Mouse (Mus musculus) urinary bladder, adult 2 months (tissue): ENCODE data around the gene Tmem94. TPM values are rescaled to one million over a fixed set of nuclear protein-coding genes. Genes with fewer than 3 reads are reported as not detected.
A peak's percentile ranks its signal among the peaks of the same experiment; 100 is the strongest.
"Not testable (repeated sequence)": the region's sequence is repeated elsewhere in the genome, so short reads cannot be mapped to it uniquely, and the experiment has no call there.

Experiments
- DNase-seq: peaks from one replicate; pipeline ENCODE4 v3.0.0; 2022; ENCODE audit warnings: low spot score
- polyA plus RNA-seq: library from polyadenylated mRNA; depleted of rRNA; stranded (reverse); fragments of >200 nt; gene quantifications from 2 replicates; pipeline ENCODE4 v1.2.3, GENCODE M21; 2012; rRNA removed

The Tmem94 gene
- polyA plus RNA-seq: 20.8 and 25.9 TPM in 2 replicates

DNA sequence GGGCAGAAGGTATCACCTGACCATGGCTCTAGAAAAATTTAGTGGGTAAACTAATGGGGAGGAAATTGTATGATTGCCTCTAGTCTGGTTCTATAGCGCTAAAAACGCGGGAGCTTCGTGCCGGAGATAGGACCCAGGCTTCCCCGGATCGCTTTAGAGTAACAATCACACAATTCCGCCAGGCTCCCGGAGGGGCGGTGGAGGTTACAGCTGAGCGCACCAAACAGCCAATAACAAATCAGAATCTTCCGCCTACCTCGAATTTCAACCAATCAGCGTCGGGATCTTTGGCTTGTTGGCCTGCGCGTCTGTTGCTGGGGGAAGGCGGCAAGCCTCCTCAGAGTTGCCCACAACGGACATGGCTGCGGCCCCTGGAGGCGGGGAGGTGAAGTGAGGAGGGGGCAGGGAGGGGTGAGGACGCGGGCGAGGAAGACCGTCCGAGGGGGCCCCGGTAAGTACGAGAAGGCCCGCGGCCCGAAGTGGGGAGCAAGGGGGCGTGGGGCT is at the start of gene Tmem94:
Gene Tmem94 (plus strand): TSS at position 331 of the 504 bp plus-strand sequence.
- peak; percentile 93 for DNase-seq

DNA sequence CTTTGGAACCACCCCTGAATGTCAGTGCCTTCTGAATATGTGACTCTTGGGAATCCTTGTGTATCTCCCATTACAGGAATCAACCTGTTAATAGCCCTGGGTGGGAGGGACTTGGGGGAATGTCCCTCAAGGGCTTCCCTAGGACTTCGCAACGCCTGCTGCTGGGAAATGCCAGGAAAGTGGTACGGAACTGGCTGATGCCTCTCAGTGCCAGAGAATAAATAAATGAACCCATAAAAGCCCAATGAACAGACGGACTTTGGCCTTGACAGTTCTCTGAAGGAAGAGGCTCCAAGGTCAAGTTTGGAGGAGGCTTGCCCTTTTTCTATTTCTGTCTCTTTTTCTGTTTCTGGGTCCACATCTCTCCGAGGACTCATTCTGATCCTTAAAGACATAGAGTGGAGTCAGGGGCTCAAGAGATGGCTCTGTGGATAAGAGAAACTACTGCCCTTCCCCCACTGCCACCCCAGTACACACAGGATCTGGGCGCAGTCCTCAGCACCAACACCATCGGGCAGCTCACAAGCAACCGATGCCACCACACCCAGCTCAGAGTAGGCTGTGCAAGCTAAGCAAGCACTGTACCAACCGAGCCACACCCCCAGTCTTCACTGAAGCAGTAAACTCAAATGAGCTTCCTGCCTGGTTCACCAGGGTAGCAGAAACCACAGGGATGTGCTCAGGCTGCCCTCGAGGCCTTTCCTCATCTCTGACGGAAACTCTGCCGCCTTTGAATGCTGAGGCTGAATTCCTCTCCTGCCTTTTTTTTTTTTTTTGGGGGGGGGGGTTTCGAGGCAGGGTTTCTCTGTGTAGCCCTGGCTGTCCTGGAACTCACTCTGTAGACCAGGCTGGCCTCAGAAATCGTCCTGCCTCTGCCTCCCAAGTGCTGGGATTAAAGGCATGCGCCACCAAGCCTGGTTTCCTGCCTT is 48.6 kb upstream of the Tmem94 start:
- no peak for DNase-seq

DNA sequence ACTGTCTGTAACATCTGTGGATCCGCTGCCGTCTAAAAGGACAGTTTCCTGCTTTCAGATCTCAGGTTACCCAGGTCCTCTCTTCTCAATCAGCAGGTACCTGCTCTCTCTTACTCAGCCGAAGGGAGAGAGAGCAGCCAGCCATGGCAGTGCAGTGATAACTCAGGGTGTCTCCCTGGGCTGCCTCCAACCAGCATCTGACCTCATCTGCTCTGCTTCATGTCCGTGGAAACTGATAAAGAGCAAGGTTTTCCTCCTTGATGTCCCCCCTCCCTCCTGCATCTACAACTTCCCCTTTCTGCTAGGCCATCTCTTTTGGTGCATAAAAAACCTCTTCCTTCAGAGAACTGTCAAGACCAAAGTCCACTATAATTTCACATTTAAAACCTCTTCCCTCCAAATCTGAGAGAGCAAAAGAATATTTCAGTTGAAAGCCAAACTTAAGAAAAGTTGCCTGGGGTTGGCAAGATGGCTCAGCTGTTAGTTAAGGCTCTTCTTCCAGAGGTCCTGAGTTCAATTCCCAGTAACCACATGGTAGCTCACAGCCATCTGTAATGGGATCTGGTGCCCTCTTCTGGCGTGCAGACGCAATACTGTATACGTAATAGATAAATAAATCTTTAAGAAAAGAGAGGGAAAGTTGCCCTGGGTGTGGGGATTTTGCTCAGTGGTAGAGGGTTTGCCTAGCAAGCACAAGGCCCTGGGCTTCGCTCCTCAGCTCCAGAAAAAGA is 47.4 kb upstream of the Tmem94 start:
- DNase-seq: no peak

DNA sequence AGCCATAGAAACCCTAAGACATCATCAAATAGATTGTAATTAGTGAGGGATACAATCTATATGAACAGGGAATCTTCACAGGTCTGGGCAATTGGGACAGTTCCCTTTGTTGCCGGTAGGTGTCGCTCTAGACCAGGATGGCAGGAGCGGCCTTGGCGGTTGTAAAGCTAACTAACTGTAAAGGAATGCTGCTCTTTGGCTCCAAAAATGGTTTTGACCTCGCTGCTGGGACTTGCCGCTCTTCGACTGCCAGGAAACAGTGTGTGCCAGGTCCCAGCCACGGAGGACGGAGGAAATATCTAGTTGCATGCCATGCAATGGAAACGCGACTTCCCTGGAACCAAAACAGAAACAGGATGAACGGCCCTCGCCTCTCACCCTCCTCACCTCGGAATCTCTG is 42.6 kb upstream of the Tmem94 start:
- DNase-seq: peak; percentile 66

DNA sequence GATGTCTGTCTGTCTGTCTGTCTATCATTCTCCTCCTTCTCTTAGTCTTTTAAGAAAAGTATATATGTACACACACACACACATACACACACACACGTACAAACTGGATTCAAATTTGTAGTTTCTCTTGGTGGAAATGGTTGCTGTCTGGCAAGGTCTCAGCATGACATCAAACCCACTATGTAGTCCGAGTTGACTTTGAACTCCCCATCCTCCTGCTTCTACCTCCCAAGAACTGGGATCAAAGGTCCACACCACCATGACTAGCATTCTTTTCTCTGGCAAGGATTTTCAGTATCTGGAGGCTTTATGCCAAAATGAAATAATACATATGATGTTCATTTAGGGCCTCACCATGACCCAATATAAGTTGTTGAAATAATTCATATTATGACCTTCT is 42.0 kb upstream of the Tmem94 start:
- no peak for DNase-seq

DNA sequence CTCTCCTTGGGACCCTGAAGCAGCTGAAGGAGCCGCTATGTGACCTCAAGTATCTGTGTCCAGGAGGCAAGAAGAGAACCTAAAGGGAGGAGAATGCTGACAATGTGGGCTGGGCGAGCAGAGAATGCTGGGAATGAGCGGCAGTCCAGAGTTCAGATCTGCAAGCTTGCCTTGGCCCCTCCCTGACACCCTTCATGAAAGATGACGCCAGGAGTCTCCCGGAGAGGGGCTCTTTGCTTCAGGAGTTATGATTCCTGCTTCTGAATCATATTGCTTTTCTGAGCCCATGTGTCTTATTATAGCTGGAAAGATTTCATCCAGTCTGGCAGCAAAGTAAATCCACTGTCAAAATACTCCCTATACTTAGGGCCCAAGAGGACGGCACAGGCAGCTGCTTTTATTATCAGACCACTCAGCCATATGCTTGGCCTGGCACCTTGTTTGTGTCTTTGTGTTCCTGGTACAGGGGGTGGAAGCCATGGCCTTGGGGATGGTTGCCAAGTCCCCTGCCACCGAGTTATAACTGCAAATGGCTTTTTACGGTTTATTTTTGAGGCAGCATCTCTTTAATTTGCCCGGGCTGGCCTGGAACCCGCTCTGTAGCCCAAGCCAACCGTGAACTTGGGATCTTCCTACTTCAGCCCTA is 31.1 kb upstream of the Tmem94 start:
- DNase-seq: no peak

DNA sequence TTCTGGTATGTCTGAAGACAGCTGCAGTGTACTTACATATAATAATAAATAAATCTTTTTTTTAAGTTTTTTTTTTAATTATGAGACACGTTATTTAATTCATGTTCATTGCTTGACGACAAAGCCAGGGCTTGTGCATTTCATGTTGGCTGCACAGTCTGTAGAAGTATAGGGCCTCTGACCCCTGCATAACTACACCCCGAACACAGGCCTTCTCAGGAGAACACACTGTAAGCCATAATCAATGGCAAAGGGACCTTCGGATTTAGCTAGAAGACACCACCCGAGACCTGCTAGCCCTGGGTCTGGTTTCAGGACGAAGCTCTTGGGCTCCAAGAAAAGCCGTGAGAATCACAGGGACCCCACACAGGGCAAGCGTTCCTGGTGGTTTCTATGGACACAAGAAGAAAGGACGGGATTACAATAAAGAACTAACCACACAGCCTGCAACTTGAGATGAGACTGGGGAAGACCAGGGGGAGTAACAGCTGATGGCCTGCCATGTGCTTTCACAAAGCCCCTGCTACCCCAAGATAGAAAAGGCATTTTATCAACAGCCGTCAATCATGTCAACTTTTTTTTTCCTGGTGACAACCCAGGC is 27.5 kb upstream of the Tmem94 start:
- DNase-seq: no peak

DNA sequence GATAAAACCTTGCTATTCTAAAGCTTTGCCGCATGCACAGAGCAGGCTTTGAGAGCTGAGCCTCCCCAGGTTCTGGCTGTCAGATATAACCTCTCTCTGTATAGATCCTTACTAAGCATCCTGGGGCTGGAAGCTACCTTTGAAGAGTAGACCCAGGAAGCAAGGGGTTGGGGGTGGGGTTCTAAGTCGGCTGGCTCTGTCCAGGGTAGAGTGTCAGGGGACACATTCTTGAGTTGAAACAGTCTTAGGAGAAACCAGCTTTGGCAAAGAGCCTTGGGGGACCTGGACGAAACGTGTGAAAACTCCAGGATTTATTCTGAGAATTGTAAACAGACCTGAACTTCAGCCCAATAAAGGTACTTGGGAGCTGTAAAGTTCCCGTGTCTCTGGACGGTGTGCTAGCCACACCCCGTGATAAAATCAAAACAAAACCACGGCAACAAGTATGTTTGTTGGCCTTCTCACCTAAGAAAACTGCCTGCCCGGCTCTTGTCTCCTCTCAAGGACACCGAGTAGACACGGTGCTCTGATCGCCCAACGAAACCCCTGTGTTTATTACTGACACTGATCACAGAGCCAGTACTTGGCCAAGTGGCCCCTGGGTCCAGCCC is 26.9 kb upstream of the Tmem94 start:
- DNase-seq: no peak

DNA sequence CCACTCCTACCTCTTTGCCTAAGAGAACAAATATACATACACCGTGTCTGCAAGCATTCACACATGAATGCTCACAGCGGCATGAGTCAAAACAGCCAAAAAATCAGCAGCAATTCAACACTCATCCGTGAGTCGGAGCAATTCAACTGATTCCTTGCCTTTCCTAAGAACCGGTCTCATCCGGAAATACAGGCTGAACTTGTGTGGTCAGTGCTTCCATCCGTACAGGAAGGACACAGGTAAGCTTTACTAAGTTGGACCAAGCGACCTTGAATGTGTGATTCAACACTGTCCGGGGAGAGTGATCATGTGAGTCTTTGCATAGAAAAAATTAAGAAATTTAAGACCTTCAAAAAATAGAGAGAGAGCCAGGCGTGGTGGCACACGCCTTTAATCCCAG is 24.2 kb upstream of the Tmem94 start:
- no peak for DNase-seq

DNA sequence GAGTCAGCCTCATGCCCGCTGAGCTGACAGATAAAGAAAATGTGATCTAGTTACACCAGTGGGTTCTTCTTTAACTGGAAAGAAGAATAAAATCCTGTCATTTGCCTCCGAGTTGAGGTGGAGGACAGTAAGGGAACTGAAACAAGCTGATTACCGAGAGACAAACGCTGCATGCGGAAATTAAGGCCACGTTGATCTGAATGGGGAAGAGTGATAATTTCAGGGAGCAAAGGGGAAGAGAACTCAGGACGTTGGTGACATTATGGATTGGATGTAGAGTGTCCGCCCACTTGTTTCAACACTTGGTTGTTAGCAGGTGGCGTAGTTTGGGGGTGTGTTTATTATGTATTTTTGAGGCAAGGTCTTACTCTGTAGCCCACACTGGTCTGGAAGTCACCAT is 22.3 kb upstream of the Tmem94 start:
- no peak for DNase-seq

DNA sequence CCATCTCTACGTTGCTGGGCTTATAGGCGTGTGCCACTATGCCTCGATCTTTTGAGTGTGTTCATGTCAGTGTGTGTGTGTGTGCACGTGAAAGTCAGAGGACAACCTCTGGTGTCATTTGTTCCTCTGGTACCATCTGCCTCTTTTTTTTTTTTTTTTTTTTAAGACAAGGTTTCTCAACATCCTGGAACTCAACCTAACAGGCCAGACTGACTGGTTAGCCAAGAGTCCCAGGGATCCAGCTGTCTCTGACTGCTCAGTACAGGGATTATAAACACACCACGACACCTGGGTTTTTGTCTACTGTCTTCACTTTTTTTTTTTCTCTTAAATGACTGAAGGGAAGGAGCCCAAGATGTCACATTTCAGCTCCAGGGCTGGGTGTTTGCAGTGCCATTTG is 20.8 kb upstream of the Tmem94 start:
- no peak for DNase-seq

DNA sequence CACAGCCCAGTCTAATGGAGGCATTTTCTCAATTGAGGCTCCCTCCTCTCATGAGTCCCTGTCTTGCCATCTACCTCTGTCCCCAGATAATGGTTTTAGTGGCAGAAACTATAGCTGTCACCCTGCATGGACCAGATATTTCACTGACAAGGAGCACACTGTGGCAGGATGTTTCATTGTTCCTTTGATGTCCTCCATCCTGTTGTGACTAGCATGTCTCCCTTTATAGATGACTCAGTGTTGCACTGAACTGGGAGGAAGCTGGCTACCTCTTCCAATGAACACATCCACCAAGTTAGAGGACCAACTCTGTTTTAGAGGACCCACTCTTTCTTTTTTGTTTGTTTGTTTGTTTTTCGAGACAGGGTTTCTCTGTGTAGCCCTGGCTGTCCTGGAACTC is 19.1 kb upstream of the Tmem94 start:
- DNase-seq: no peak

DNA sequence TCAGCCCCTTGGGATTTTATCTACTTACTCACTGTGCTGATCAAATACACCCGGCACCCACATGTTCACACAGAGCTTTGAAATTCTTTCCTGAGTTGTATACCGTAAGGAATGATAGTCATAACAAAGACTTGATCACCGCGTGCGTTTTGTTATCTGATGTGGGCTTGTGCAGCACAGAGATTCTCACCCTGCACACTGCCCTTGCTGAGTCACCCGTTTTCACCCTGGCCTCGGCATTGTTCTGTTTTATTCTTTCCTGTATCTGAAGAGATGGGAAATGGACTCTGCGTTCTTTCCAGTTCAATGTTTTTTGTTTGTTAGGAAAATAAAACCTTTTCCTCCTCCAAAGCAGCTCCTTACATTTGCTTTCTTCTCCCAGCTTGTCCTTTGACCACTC is 18.5 kb upstream of the Tmem94 start:
- no peak for DNase-seq

DNA sequence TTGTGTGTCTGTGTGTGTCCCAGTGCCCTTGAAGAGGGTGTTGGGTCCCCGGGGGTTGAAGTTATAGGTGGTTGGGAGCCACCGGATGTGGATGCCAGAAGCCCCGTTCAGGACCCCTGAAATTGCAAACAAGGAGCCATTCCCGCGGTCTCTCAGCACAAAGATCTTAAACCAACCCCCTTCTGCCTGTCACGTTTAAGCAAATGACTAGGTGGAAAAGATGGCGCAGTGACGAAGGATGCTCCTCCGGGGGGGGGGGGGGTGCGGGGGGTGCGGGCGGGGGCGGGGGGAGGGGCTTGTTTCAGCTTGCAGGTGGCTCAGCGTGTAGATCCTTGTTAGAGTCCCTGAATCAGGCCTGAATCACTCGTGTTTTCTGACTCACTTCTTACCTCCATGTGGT is 17.9 kb upstream of the Tmem94 start:
- DNase-seq: no peak

DNA sequence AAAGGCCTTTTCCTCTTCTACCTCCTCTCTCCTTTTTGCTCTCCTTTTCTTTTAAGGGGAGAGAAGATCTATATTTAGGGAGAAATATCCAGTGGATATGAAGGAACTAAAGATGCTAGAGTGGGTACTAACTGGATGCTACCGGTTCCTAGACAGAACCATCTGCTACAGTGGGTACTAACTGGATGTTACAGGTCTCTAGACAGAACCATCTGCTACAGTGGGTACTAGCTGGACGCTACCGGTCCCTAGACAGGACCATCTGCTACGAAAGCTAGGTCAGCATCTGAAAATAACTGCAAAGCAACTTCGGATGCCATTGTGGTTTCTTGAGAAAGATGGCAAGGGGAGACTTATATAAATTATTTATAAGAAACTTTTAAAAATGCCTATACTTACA is 15.4 kb upstream of the Tmem94 start:
- no peak for DNase-seq

DNA sequence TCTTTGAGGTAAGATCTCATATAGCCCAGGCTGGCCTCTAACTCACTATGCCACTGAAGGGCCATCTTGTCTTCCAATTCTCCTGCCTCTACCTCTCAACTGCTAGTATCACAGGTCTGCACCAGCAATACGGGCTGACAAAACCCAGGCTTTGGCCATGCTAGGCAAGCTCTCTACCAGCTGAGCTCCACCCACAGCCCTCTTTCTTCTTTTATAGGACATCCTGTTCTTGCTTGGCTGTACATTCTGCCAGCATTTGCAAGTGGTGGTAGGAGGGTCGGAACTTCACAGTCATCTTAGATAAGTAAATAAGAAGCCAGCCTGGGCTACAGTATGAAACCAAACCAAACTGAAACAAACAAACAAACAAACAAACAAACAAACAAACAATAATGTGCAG is 13.5 kb upstream of the Tmem94 start:
- DNase-seq: no peak

DNA sequence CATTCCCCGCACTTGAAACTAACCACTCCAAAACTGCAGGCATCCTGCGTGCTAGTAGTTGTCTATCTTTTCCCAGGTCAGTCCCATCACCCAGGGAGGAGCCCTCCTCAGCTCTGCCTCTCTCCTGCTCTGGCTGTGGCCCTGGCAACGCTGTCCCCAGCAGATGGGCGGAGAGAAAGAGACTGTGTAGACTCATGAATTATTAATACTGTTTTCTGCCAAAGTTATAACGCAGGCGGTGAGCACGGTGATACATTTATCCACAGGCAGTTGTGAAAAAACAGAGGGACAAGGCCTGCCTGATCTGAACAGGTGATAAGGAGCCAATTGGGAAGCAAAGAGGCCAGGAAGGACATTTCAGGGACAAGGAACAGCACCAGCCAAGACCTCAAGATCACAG is 12.6 kb upstream of the Tmem94 start:
- no peak for DNase-seq

DNA sequence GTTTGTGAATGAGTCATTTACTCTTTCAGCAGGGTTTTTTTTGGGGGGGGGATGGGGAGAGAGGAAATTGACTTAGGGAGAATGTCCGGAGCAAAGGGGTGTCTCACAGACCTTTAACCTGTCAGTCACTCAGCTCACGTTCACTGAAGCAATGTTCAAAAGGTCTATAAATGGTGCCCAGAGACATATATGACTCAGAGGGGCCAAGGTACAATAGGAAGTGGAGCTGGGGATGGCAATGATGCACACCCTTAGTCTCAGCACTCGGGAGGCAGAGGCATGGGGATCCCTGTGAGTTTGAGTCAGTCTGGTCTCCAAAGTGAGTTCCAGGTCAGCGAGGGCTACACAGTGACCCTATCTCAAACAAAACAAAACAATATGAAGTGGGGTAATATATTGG is 11.7 kb upstream of the Tmem94 start:
- DNase-seq: no peak

DNA sequence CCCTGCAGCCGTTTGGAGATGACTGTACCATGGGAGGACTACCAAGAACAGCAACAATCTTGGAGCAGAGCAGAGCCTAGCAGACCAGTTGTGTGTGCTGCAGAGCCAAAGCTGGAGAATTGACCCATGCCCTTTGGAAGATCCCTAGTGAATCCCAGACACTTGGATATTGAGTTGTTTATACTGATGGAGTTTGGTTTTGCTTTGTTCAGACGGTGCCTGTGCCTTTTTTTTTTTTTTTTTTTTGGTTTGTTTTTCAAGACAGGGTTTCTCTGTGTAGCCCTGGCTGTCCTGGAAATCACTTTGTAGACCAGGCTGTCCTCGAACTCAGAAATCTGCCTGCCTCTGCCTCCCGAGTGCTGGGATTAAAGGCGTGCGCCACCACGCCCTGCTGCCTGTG is 3.1 kb upstream of the Tmem94 start:
- DNase-seq: not testable (repeated sequence)

DNA sequence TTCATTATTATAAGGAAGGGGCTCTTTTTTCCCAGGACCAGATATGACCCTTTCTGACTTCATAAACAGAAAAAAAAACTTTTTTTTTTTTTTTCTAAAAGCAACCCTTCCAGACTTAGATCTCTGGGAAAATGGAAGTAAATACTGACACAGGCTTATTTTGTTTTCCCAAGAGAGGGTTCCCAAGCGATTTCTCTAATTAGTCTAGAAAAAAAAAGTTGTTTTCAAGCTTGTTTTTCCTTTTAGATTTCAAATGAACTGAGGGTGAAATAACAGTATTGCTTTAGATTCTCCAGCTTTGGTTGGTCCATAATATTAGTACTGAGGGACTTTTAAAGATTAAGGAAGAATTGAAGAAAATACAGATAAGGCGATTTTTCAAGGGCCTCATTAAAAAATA is 535 bp upstream of the Tmem94 start:
- DNase-seq: no peak

DNA sequence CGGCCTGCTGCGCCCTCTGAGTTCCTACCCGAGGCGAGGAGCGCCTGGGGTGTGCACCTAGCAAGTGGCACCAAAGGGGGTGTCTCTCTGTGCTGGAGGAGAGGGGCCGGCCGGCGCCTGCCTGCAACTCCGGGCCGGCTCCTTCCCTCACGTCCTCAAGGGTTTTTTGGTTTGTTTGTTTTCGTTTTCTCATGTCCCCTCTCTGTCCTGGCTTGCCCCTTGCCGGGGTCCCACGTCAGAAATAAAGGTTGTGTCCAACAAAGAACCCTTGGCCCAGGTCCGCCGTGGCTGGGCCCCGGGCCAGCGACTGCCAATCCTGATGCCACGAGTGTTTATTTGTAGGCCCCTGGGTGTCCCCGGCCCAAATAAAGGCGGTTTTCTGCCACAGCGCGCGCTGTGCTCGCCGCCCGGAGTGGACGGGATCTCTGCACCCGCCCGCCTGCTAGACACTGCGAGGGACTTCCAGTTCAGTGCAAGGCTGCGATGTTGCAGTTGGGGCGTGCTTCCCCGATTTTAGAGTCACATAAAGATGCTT is 441 bp downstream of the Tmem94 start:
- DNase-seq: no peak
